Mouse (Mus musculus) embryonic fibroblast, embryonic 13.5 days (primary cell): Measurements from ENCODE around the gene Ebf1. TPM values are rescaled to one million over a fixed set of nuclear protein-coding genes. Genes with fewer than 3 reads are reported as not detected.

Source experiments
- H3K27ac ChIP-seq: 2 replicates; pipeline ENCODE4 v1.5.1; 2012; ENCODE audit warnings: low read length, control low read depth, inconsistent platforms; ENCODE audit not compliant: insufficient read depth
- H3K4me1 ChIP-seq: 2 replicates; pipeline ENCODE4 v1.6.1; 2011; ENCODE audit warnings: low read length; ENCODE audit not compliant: control insufficient read depth, insufficient read depth
- H3K4me3 ChIP-seq: 2 replicates; pipeline ENCODE4 v1.5.1; 2011; ENCODE audit warnings: mild to moderate bottlenecking, control low read depth, low read length; ENCODE audit not compliant: insufficient read depth
- CTCF ChIP-seq: IDR thresholded peaks from 2 replicates; pipeline ENCODE4 v1.5.1; 2011; ENCODE audit warnings: mild to moderate bottlenecking, control low read depth, low read length, moderate library complexity, borderline replicate concordance; ENCODE audit not compliant: insufficient read depth
- POLR2A ChIP-seq: IDR thresholded peaks from 2 replicates; pipeline ENCODE4 v1.6.1; 2011; ENCODE audit warnings: low read depth, mild to moderate bottlenecking, control low read depth, low read length, moderate library complexity
- polyA plus RNA-seq: library from polyadenylated mRNA; stranded (reverse); fragments of >200 nt; gene quantifications from 2 replicates; pipeline ENCODE4 v1.2.4, GENCODE M21; 2011; ENCODE audit warnings: low read depth; ENCODE audit not compliant: missing spikeins, insufficient read length

The Ebf1 gene
- polyA plus RNA-seq, 1 experiment = 55.9 TPM

DNA sequence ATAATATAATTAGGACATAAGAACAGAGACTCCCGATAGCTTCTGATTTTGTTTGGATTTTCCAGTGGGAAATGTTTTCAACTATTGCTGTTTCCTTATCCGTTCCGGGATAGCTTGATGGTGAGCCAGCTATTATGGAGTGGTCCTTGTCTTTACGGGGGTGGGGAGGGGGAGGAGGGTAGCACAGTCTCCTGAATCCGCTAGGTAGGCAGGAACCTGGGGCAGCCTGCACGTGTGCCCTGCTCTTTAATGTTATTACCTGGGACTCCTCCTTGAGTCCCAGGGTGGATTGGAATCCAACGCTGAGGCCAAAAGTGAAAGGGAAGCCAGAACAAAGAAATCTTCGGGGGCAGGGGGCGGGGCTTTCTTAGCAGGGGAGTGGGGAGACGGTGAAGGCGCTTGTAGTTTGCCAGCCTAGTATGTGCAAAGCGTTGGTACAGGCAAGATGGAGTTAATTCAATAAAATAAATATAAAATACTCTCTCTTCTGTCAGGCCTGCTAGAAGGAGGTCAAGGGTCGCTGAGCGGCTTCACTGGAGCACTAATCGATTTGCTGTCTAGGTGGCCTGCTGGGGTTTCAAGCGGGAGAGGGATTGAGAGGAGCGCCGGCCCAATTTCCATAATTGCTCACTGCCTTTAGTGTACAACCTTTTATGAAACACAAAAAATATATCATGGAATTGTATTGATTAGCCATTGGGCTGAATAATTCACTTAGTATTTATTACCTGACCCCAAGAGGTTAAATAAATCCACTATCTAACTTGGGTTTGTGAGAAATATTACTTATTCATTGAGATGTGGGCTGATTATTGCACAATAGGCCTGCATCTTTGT is 65.8 kb downstream of the Ebf1 start:
- peaks cover 8% of the 10 kb centered on the region for H3K4me1 ChIP-seq
- TF ChIP-seq CTCF (no peak), POLR2A (no peak)
- H3K27ac ChIP-seq = no peak overlapping the region
- H3K4me3 ChIP-seq = no peak overlapping the region

DNA sequence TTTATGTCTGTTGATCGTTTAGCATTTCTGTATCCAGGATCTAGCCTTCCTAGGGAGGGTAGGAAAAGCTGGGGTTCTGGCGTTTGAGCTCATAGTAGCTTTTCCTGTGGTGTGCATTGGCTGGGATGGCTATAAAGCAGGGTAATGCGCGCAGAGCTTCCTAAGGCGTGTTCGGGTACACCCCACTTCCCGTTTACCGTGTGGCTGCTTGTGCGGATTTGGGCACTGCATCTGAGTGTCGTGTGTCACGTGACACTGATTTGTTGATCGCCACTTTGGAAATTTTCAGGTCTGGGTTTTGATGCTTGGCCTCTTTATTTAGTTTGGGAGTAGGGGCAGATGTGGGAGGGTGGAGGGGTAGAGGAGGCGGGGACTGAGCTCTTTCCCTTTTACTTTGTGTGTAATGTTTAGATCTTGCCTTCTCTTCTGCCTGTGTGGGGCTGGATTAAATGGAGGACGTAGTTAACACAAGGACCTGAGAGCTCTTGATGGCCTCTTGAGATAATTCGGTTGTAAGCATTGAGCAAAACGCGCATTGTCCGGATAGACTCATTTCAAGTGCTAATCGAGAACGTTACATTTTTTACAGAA is 67.5 kb downstream of the Ebf1 start:
- Histone ChIP-seq H3K4me1 (peaks cover 8% of the 10 kb centered on the region), H3K27ac (peak overlapping the region; percentile 55), H3K4me3 (no peak overlapping the region)
- TF ChIP-seq POLR2A (no peak), CTCF (no peak)

GRCm38 (mm10) chr11:44685129-44685528 is 68.0 kb downstream of the Ebf1 start:
- peak overlapping the region; percentile 90 for H3K27ac ChIP-seq
- TF ChIP-seq CTCF (no peak), POLR2A (no peak)
- no peak overlapping the region for H3K4me3 ChIP-seq
- H3K4me1 ChIP-seq = peaks cover 8% of the 10 kb centered on the region

DNA sequence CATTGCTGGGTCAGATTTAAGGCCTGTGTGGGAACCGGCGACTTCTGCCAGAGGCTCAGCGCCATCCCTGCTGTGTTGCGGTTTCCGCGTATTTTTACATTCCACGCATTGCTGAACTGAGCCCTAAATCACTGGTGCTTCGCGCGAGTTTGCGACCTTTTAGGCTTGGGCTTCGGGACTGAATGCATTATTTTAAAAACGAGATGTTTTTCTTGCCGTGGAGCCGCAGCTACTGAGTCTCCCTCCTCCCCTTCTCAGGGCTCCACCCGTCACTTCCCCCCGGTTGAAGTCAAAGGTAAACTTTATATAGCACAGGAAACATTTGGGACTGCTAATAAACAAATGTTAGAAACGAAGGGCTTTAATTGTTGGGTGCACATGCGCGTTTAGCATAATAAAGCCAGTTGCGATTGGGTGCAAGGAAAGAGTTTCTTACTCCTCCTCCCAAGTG is 68.8 kb downstream of the Ebf1 start:
- Histone ChIP-seq H3K4me1 (peaks cover 8% of the 10 kb centered on the region), H3K4me3 (no peak overlapping the region), H3K27ac (peak overlapping the region; percentile 90)
- TF ChIP-seq POLR2A (no peak), CTCF (no peak)

DNA sequence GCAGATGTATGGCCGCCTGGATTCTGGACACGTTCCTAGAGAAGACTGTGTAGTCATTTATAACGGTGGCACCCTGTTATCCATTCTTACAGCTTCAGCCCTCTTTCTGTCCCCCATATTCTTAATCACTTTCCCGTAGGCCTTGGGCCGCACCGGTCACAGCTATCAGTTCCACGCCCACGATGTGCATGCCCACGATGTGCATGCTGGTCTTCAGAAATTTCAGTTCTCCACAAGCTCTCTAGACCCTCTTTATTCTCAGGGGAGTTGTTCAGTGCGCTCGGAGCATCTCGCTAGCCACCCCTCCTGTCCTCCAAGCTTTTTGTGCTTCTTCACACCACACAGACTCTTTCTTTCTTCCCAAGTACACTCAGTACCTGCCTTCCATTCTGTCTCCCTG is 69.3 kb downstream of the Ebf1 start:
- Histone ChIP-seq H3K4me1 (peaks cover 8% of the 10 kb centered on the region), H3K27ac (peak overlapping the region; percentile 63), H3K4me3 (no peak overlapping the region)
- TF ChIP-seq POLR2A (no peak), CTCF (no peak)

DNA sequence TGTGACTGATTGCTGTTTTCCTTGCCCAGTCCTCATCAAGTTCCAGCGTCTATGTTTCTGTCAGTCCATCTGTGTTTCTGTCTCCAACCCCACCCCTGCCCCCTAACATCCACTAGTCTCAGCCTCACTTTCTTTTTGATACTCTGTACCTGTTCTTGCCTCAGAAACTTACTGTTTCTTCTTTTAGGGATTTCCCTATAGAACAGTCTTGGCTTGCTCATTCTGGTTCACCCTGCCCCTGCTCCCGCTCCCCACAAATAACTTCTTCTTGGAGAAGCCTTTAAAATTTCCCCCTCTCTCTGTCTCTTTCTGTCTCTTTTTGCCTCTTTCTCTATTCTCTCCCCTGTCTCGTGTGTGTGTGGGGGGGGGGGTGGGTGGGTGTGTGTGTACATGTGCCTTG is 71.4 kb downstream of the Ebf1 start:
- Histone ChIP-seq H3K4me3 (no peak overlapping the region), H3K27ac (no peak overlapping the region), H3K4me1 (peaks cover 4% of the 10 kb centered on the region; the same call in 1 of the 2 replicates)
- TF ChIP-seq POLR2A (no peak), CTCF (no peak)

DNA sequence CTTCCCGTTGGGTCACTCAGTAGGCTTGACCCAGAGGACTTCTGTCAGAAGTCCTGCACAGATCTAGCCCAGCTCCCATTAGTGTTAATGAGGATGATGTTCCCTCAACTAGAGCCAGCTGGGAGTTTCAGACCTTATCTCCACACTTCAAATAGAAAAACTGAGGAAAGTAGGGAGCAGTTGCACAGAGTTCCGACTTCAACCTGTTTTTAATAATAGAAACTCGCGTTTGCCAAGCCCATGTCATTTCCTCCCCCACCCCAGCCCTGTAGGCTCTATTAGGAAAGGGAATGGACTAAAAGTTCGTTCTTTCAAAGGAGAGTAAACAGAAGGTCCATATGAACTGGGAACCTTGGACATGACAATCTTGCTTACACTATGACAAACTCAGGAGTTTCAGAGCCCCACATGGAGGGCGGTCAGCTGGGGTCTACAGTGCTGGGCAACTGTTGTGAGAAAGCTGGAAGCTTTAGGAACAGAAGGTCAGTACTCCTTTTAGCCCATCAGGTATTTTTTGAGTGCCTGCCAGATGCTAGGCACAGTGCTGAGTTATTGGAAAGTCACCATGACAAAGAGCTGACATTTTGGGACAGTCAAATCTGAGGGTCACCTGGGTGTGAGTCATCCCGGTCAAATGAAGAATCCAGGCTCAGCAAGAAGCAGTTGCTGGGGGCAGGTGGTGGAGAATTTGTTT is 72.6 kb downstream of the Ebf1 start:
- H3K4me1 ChIP-seq = 0 out of 2 replicates have a peak, but pooled peaks cover 4% of the 10 kb centered on the region
- no peak for TF ChIP-seq POLR2A
- no peak for TF ChIP-seq CTCF
- no peak overlapping the region for H3K4me3 ChIP-seq
- H3K27ac ChIP-seq = no peak overlapping the region

DNA sequence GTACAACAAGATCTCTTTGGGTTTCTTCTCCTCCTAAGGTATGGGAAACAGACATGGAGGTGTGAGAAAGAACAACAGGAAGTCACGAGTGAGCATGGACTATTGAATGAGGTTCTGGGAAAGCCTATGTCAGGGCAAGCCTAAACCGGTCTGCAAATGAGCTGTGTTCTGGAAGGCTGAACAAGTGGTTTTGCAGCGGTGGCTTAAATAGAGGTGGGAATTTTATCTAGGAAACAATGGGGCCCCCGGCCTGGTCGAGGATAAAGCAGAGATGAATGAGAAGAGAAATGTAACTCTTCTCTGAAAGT is 73.1 kb downstream of the Ebf1 start:
- Histone ChIP-seq H3K4me3 (no peak overlapping the region), H3K27ac (no peak overlapping the region), H3K4me1 (0 out of 2 replicates have a peak, but pooled peaks cover 4% of the 10 kb centered on the region)
- no peak for TF ChIP-seq POLR2A
- TF ChIP-seq CTCF = no peak

- no peak overlapping the region for H3K4me3 ChIP-seq
- no peak overlapping the region for H3K27ac ChIP-seq
- TF ChIP-seq POLR2A (no peak), CTCF (no peak)
- no peaks in the 10 kb centered on the region for H3K4me1 ChIP-seq
These were observed 78.3 kb downstream of the Ebf1 start for GRCm38 (mm10) chr11:44695416-44695815.

DNA sequence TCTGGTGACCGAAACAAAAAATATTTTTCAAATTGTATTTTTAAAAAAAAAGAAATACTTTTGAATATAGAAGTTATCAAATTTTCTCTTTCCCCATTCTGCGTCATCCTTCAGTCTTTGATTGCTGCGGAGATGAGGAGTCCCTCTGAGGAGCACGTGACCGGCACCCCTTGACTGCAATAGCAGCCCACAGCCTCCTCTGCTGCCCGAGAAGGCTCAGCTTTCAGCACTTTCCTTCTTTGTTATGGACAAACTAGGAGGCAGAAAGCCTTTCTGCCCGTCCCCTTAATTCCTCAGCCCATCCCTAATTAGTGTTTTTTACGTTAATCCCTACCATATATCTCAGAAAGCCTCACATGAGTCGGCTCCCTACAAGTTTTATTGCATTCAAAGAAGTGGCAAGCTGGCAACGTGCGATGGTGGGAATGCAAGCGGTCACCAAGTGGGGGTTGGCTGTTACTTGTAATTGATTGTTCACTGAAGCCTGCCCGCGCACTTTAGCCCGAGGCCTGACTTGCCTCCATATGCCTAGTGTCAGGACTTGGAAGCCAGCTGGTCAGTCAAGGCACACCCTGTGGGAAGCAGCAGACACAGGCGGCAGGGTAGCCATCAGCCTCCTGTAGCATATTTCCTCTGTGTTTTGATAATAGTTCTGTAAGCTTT is 79.6 kb downstream of the Ebf1 start:
- H3K4me1 ChIP-seq = peaks cover 2% of the 10 kb centered on the region; the same call in 1 of the 2 replicates
- TF ChIP-seq CTCF = no peak
- TF ChIP-seq POLR2A = no peak
- H3K27ac ChIP-seq = no peak overlapping the region
- H3K4me3 ChIP-seq = no peak overlapping the region
